Mouse (Mus musculus) ovary, postnatal 36 days (tissue): ENCODE results near the gene Cog4.

Experiments used
- DNase-seq: peaks from one replicate; pipeline ENCODE4 v3.0.0; 2022; ENCODE audit warnings: low spot score, mixed read lengths

The Cog4 gene

GRCm38 (mm10) chr8:110846405-110847170 lies at the start of gene Cog4, which contains the start of gene Sf3b3:
Gene Cog4 (plus strand): TSS chr8:110846600.
Gene Sf3b3 (minus strand): TSS chr8:110846787.
- DNase-seq, result peak; percentile 81

- no peak for DNase-seq
Observed at GRCm38 (mm10) chr8:110797086-110797485, 49.3 kb upstream of the Cog4 start.

- no peak for DNase-seq
Observed at GRCm38 (mm10) chr8:110802988-110803387, 43.4 kb upstream of the Cog4 start.

- no peak for DNase-seq
Observed at GRCm38 (mm10) chr8:110803856-110804255, 42.5 kb upstream of the Cog4 start.

- no peak for DNase-seq
Observed at GRCm38 (mm10) chr8:110804825-110805514, 41.4 kb upstream of the Cog4 start.

- no peak for DNase-seq
Observed at GRCm38 (mm10) chr8:110805669-110806068, 40.7 kb upstream of the Cog4 start, which contains the start of gene Il34. Gene Il34 (minus strand): TSS chr8:110805924.

GRCm38 (mm10) chr8:110806146-110806545 lies 40.3 kb upstream of the Cog4 start:
- DNase-seq, result no peak

GRCm38 (mm10) chr8:110808495-110809472 lies 37.6 kb upstream of the Cog4 start:
- peak; percentile 26 for DNase-seq

- peak; percentile 32 for DNase-seq
Observed at GRCm38 (mm10) chr8:110809831-110810230, 36.6 kb upstream of the Cog4 start.

- DNase-seq, result no peak
Observed at GRCm38 (mm10) chr8:110810481-110811065, 35.8 kb upstream of the Cog4 start.

- no peak for DNase-seq
Observed at GRCm38 (mm10) chr8:110811116-110811515, 35.3 kb upstream of the Cog4 start.

GRCm38 (mm10) chr8:110811793-110812192 lies 34.6 kb upstream of the Cog4 start:
- DNase-seq, result no peak

- no peak for DNase-seq
Observed at GRCm38 (mm10) chr8:110812349-110813080, 33.9 kb upstream of the Cog4 start.

- no peak for DNase-seq
Observed at GRCm38 (mm10) chr8:110813081-110813812, 33.2 kb upstream of the Cog4 start.

- no peak for DNase-seq
Observed at GRCm38 (mm10) chr8:110815308-110815707, 31.1 kb upstream of the Cog4 start.

GRCm38 (mm10) chr8:110816990-110817389 lies 29.4 kb upstream of the Cog4 start:
- no peak for DNase-seq

GRCm38 (mm10) chr8:110818593-110818992 lies 27.8 kb upstream of the Cog4 start:
- no peak for DNase-seq

- DNase-seq, result no peak
Observed at GRCm38 (mm10) chr8:110820257-110820656, 26.1 kb upstream of the Cog4 start.

- no peak for DNase-seq
Observed at GRCm38 (mm10) chr8:110821960-110822359, 24.4 kb upstream of the Cog4 start.

GRCm38 (mm10) chr8:110824861-110825260 lies 21.5 kb upstream of the Cog4 start:
- DNase-seq, result no peak
